Mouse (Mus musculus): ENCODE measurements around the gene Tmem81. TPM values are rescaled to one million over a fixed set of nuclear protein-coding genes. Genes with fewer than 3 reads are reported as not detected.

The Tmem81 gene
- polyA plus RNA-seq, 1 experiment from 2014 or later = 2.7 TPM

- Histone ChIP-seq H3K27ac (ENCODE audit: low read depth) (no peak overlapping the region), H3K4me1 (ENCODE audit: insufficient read depth) (no peaks in the 10 kb centered on the region), H3K36me3 (ENCODE audit: insufficient read depth) (no peaks in the 10 kb centered on the region), H3K4me2 (no peak overlapping the region), H3K9ac (no peak overlapping the region), H3K9me3 (ENCODE audit: low read depth, low read length) (no peaks in the 10 kb centered on the region), H3K4me3 (ENCODE audit: low read depth, low read length) (no peak overlapping the region), H3K27me3 (ENCODE audit: insufficient read depth, low read length) (no peaks in the 10 kb centered on the region)
- no peak for ATAC-seq (ENCODE audit: insufficient read depth)
- no peak for DNase-seq
- TF ChIP-seq CTCF (IDR thresholded peaks at IDR 0.05; ENCODE audit: low read depth) = no peak
- WGBS = 86% methylated on average over 19 of the region's 19 CpGs
These were observed 22.8 kb downstream of the Tmem81 start for GRCm38 (mm10) chr1:132528647-132529334.

GRCm38 (mm10) chr1:132530631-132531191 is 24.7 kb downstream of the Tmem81 start:
- TF ChIP-seq CTCF (IDR thresholded peaks at IDR 0.05; ENCODE audit: low read depth) = no peak
- Histone ChIP-seq H3K4me1 (ENCODE audit: insufficient read depth) (no peaks in the 10 kb centered on the region), H3K4me2 (no peak overlapping the region), H3K9me3 (ENCODE audit: low read depth, low read length) (no peaks in the 10 kb centered on the region), H3K36me3 (ENCODE audit: insufficient read depth) (no peaks in the 10 kb centered on the region), H3K27me3 (ENCODE audit: insufficient read depth, low read length) (0 out of 2 replicates have a peak, but pooled peaks cover 3% of the 10 kb centered on the region), H3K27ac (ENCODE audit: low read depth) (no peak overlapping the region), H3K9ac (no peak overlapping the region), H3K4me3 (ENCODE audit: low read depth, low read length) (no peak overlapping the region)
- whole genome bisulfite sequencing = 14% methylated on average over 5 of the region's 5 CpGs
- ATAC-seq (ENCODE audit: insufficient read depth) (no peak), DNase-seq (no peak)

- ATAC-seq (ENCODE audit: insufficient read depth) = no peak
- H3K9me3 ChIP-seq (ENCODE audit: low read depth, low read length) = no peaks in the 10 kb centered on the region
- H3K27me3 ChIP-seq (ENCODE audit: insufficient read depth, low read length) = 0 out of 2 replicates have a peak, but pooled peaks cover 3% of the 10 kb centered on the region
- H3K4me2 ChIP-seq = no peak overlapping the region
- no peak for TF ChIP-seq CTCF (IDR thresholded peaks at IDR 0.05; ENCODE audit: low read depth)
- no peak overlapping the region for H3K9ac ChIP-seq
- no peak overlapping the region for H3K4me3 ChIP-seq (ENCODE audit: low read depth, low read length)
- H3K4me1 ChIP-seq (ENCODE audit: insufficient read depth) = no peaks in the 10 kb centered on the region
- WGBS = 59% methylated on average over 9 of the region's 9 CpGs
- no peak overlapping the region for H3K27ac ChIP-seq (ENCODE audit: low read depth)
- no peaks in the 10 kb centered on the region for H3K36me3 ChIP-seq (ENCODE audit: insufficient read depth)
- no peak for DNase-seq
These were observed 26.5 kb downstream of the Tmem81 start for GRCm38 (mm10) chr1:132532521-132532920.

DNA sequence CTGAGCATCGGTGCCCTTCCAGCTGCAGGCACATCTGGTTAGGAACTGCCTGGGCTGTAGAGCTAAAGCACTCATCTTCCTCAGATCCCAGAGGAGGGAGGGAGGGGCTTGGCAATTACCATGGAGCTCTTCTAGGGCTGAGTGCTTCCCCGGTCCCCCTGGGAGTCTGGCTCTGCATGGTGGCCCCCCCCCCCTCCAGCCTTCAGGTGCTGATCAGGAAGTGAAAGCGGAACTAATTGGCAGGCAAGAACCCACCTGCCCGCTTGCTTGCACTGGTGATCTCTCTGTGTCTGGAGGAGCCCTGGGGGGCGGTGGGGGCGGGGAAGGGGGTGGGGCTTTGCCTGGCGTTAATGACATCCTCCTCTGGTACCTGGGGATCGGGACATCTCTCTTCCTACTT is 27.8 kb downstream of the Tmem81 start:
- DNase-seq (no peak), ATAC-seq (ENCODE audit: insufficient read depth) (no peak)
- Histone ChIP-seq H3K36me3 (ENCODE audit: insufficient read depth) (no peaks in the 10 kb centered on the region), H3K27ac (ENCODE audit: low read depth) (no peak overlapping the region), H3K27me3 (ENCODE audit: insufficient read depth, low read length) (0 out of 2 replicates have a peak, but pooled peaks cover 3% of the 10 kb centered on the region), H3K9me3 (ENCODE audit: low read depth, low read length) (no peaks in the 10 kb centered on the region), H3K4me3 (ENCODE audit: low read depth, low read length) (no peak overlapping the region), H3K9ac (no peak overlapping the region), H3K4me2 (no peak overlapping the region), H3K4me1 (ENCODE audit: insufficient read depth) (no peaks in the 10 kb centered on the region)
- 7% methylated on average over 8 of the region's 8 CpGs for WGBS
- TF ChIP-seq CTCF (IDR thresholded peaks at IDR 0.05; ENCODE audit: low read depth) = no peak

GRCm38 (mm10) chr1:132535541-132535940 is 29.5 kb downstream of the Tmem81 start:
- Histone ChIP-seq H3K36me3 (ENCODE audit: insufficient read depth) (no peaks in the 10 kb centered on the region), H3K4me2 (no peak overlapping the region), H3K27ac (ENCODE audit: low read depth) (no peak overlapping the region), H3K9ac (no peak overlapping the region), H3K4me1 (ENCODE audit: insufficient read depth) (0 out of 2 replicates have a peak, but pooled peaks cover 3% of the 10 kb centered on the region), H3K27me3 (ENCODE audit: insufficient read depth, low read length) (peaks cover 9% of the 10 kb centered on the region), H3K9me3 (ENCODE audit: low read depth, low read length) (no peaks in the 10 kb centered on the region), H3K4me3 (ENCODE audit: low read depth, low read length) (no peak overlapping the region)
- no peak for TF ChIP-seq CTCF (IDR thresholded peaks at IDR 0.05; ENCODE audit: low read depth)
- no peak for DNase-seq
- WGBS = 90% methylated on average over 4 of the region's 4 CpGs
- no peak for ATAC-seq (ENCODE audit: insufficient read depth)

GRCm38 (mm10) chr1:132536416-132536815 is 30.4 kb downstream of the Tmem81 start:
- WGBS = 70% methylated on average over 3 of the region's 3 CpGs

DNA sequence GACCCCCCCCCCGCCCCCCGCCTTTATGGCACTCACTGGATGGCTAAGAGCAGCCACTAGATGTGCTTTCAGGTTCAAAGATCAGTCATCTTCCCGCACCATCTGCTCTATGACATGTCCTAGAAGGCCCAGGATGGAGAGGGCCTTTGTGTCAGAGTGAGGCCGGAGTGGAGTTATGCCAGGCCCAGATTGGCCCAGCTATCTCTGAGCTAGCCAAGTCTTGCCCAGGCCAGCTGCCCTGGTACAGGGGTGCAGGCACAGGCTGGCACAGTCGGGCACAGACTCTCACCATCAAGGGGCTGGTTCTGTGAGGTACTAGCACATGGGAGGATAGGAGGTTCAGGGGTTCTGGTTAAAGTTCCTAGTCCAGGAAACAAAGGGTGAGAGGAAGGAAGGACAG is 31.7 kb downstream of the Tmem81 start:
- peaks cover 18% of the 10 kb centered on the region; the same call in 1 of the 2 replicates for H3K4me1 ChIP-seq (ENCODE audit: insufficient read depth)
- peak overlapping the region; percentile 48; the same call in 1 of the 2 replicates for H3K27ac ChIP-seq (ENCODE audit: low read depth)
- WGBS = 77% methylated on average over 5 of the region's 5 CpGs
- H3K4me2 ChIP-seq = no peak overlapping the region
- no peak for TF ChIP-seq CTCF (IDR thresholded peaks at IDR 0.05; ENCODE audit: low read depth)
- DNase-seq (no peak), ATAC-seq (ENCODE audit: insufficient read depth) (no peak)
- H3K9me3 ChIP-seq (ENCODE audit: low read depth, low read length) = no peaks in the 10 kb centered on the region
- peaks cover 31% of the 10 kb centered on the region for H3K27me3 ChIP-seq (ENCODE audit: insufficient read depth, low read length)
- H3K9ac ChIP-seq = no peak overlapping the region
- H3K4me3 ChIP-seq (ENCODE audit: low read depth, low read length) = no peak overlapping the region
- H3K36me3 ChIP-seq (ENCODE audit: insufficient read depth) = no peaks in the 10 kb centered on the region

More at GRCm38 (mm10) chr1:132536416-132536815, 30.4 kb downstream of the Tmem81 start:
- H3K9me3 ChIP-seq (ENCODE audit: low read depth, low read length) = no peaks in the 10 kb centered on the region
- H3K27me3 ChIP-seq (ENCODE audit: insufficient read depth, low read length) = peaks cover 18% of the 10 kb centered on the region
- no peak for ATAC-seq (ENCODE audit: insufficient read depth)
- no peak overlapping the region for H3K4me2 ChIP-seq
- H3K9ac ChIP-seq = no peak overlapping the region
- no peak for DNase-seq
- TF ChIP-seq CTCF (IDR thresholded peaks at IDR 0.05; ENCODE audit: low read depth) = no peak
- no peak overlapping the region for H3K27ac ChIP-seq (ENCODE audit: low read depth)
- H3K4me3 ChIP-seq (ENCODE audit: low read depth, low read length) = no peak overlapping the region
- no peaks in the 10 kb centered on the region for H3K36me3 ChIP-seq (ENCODE audit: insufficient read depth)
- 0 out of 2 replicates have a peak, but pooled peaks cover 7% of the 10 kb centered on the region for H3K4me1 ChIP-seq (ENCODE audit: insufficient read depth)

Data from lung, embryonic 14.5 days (tissue).